Mouse (Mus musculus) ES-E14 (cell line): Measurements from ENCODE around the gene Efemp2. TPM values are rescaled to one million over a fixed set of nuclear protein-coding genes. Genes with fewer than 3 reads are reported as not detected.
"Not testable (repeated sequence)": the region's sequence is repeated elsewhere in the genome, so short reads cannot be mapped to it uniquely, and the experiment has no call there.

Experiments
- DNase-seq: peaks from one replicate; pipeline ENCODE4 v3.0.0-alpha.2; 2013; ENCODE audit warnings: low read depth, low spot score
- H3K27ac ChIP-seq: 2 replicates; pipeline ENCODE4 v1.5.1; 2012; ENCODE audit warnings: low read depth, mild to moderate bottlenecking, low read length, moderate library complexity, mixed read lengths; ENCODE audit not compliant: poor library complexity, insufficient read depth, severe bottlenecking
- H3K36me3 ChIP-seq: 2 replicates; pipeline ENCODE4 v1.6.1; 2012; ENCODE audit warnings: mild to moderate bottlenecking, low read length, moderate library complexity, mixed read lengths; ENCODE audit not compliant: control insufficient read depth, poor library complexity, insufficient read depth, severe bottlenecking
- H3K4me1 ChIP-seq, 2 experiments: fragments of 150-350 bp in 1 of 2; sonication (generic) in 1 of 2; 2 replicates each; pipeline ENCODE4 v1.6.1; 2012; ENCODE audit warnings: low read length in 2 of 2, mild to moderate bottlenecking in 1 of 2, mixed read lengths in 1 of 2; ENCODE audit not compliant: control insufficient read depth in 2 of 2, insufficient read depth in 2 of 2, poor library complexity in 1 of 2
- H3K4me3 ChIP-seq, 2 experiments: fragments of 150-350 bp in 1 of 2; sonication (generic) in 1 of 2; 2 replicates each; pipeline ENCODE4 v1.5.1; 2012; ENCODE audit warnings: low read length in 2 of 2, low read depth in 1 of 2, mild to moderate bottlenecking in 1 of 2, mixed read lengths in 1 of 2; ENCODE audit not compliant: insufficient read depth in 1 of 2, poor library complexity in 1 of 2, severe bottlenecking in 1 of 2
- H3K9ac ChIP-seq: 2 replicates; pipeline ENCODE4 v1.6.1; 2012; ENCODE audit warnings: low read depth, mild to moderate bottlenecking, low read length, mixed read lengths; ENCODE audit not compliant: poor library complexity, insufficient read depth, severe bottlenecking
- H3K9me3 ChIP-seq: fragments of 150-350 bp; sonication (generic); 2 replicates; pipeline ENCODE4 v1.6.1; 2012; ENCODE audit warnings: low read depth, mild to moderate bottlenecking, low read length; ENCODE audit not compliant: control insufficient read depth, insufficient read depth
- CHD2 ChIP-seq: IDR thresholded peaks from 2 replicates; pipeline ENCODE4 v1.6.1; 2014; ENCODE audit warnings: mild to moderate bottlenecking, low read depth, low read length, inconsistent platforms
- HCFC1 ChIP-seq: IDR thresholded peaks from 2 replicates; pipeline ENCODE4 v1.6.1; 2012; ENCODE audit warnings: low read length, inconsistent platforms, borderline replicate concordance; ENCODE audit not compliant: insufficient read depth
- MAFK ChIP-seq: IDR thresholded peaks from 2 replicates; pipeline ENCODE4 v1.6.1; 2014; ENCODE audit warnings: mild to moderate bottlenecking, low read depth, low read length, inconsistent platforms; ENCODE audit not compliant: insufficient read depth
- ZC3H11A ChIP-seq: IDR thresholded peaks from 2 replicates; pipeline ENCODE4 v1.6.1; 2012; ENCODE audit warnings: low read depth, mild to moderate bottlenecking, inconsistent platforms, low read length, borderline replicate concordance
- ZNF384 ChIP-seq: IDR thresholded peaks from 2 replicates; pipeline ENCODE4 v1.6.1; 2012; ENCODE audit warnings: low read depth, low read length, inconsistent platforms
- in situ Hi-C, 2 experiments: fragments of 600-800 bp; cut with MboI; formaldehyde crosslinking; loops; one replicate each; pipeline ENCODE4 v1.15.1; 2025; ENCODE audit warnings: low sequenced_read_pairs in 2 of 2, inconsistent platforms in 1 of 2; ENCODE audit not compliant: unreplicated experiment in 2 of 2
- total RNA-seq: library from RNA; depleted of rRNA; stranded (reverse); fragments of 300-350 nt; gene quantifications from 2 replicates; pipeline ENCODE4 v1.2.3, GENCODE M21; 2012

Gene Efemp2
- total RNA-seq, 1 experiment = 23.9 TPM

- Histone ChIP-seq H3K4me1 (peaks cover 2 to 21% of the 10 kb centered on the region in 2 experiments; a peak in 3 of 4 replicates), H3K27ac (no peak overlapping the region), H3K36me3 (peaks cover 37% of the 10 kb centered on the region), H3K9me3 (no peaks in the 10 kb centered on the region), H3K4me3 (no peak overlapping the region), H3K9ac (no peak overlapping the region)
- in situ Hi-C loops = no loop called here
- DNase-seq = no peak
- no peak for TF ChIP-seq HCFC1
- no peak for TF ChIP-seq ZNF384
- no peak for TF ChIP-seq CHD2
- no peak for TF ChIP-seq ZC3H11A
- no peak for TF ChIP-seq MAFK
Measured at GRCm38 (mm10) chr19:5492641-5493040, 18.9 kb downstream of the Efemp2 start.

GRCm38 (mm10) chr19:5493301-5493721, 19.6 kb downstream of the Efemp2 start:
- H3K4me3 ChIP-seq, H3K9ac ChIP-seq, H3K9me3 ChIP-seq, H3K27ac ChIP-seq, DNase-seq, in situ Hi-C loops: not testable (repeated sequence)
- H3K4me1 ChIP-seq = peaks cover 2 to 23% of the 10 kb centered on the region in 2 experiments; a peak in 3 of 4 replicates
- peaks cover 37% of the 10 kb centered on the region for H3K36me3 ChIP-seq

- peaks cover 37% of the 10 kb centered on the region for H3K36me3 ChIP-seq
- in situ Hi-C loops = no loop called here
Measured at GRCm38 (mm10) chr19:5494314-5494713, 20.6 kb downstream of the Efemp2 start.

GRCm38 (mm10) chr19:5495353-5496051, 21.7 kb downstream of the Efemp2 start:
- H3K9ac ChIP-seq = no peak overlapping the region
- in situ Hi-C loops = no loop called here
- no peak for DNase-seq
- TF ChIP-seq HCFC1 = no peak
- H3K4me3 ChIP-seq = no peak overlapping the region
- peaks cover 2 to 21% of the 10 kb centered on the region in 2 experiments; a peak in 3 of 4 replicates for H3K4me1 ChIP-seq
- H3K36me3 ChIP-seq = peaks cover 37% of the 10 kb centered on the region
- H3K27ac ChIP-seq = no peak overlapping the region
- no peaks in the 10 kb centered on the region for H3K9me3 ChIP-seq

More at GRCm38 (mm10) chr19:5494314-5494713, 20.6 kb downstream of the Efemp2 start:
- Histone ChIP-seq H3K27ac (no peak overlapping the region), H3K4me3 (no peak overlapping the region), H3K4me1 (peaks cover 2 to 21% of the 10 kb centered on the region in 2 experiments; a peak in 3 of 4 replicates), H3K9me3 (no peaks in the 10 kb centered on the region), H3K9ac (no peak overlapping the region)
- TF ChIP-seq HCFC1 (no peak), ZNF384 (peak; percentile 55; the same call in 1 of the 2 replicates), CHD2 (no peak)
- no peak for DNase-seq

- H3K9ac ChIP-seq = no peak overlapping the region
- no peak for TF ChIP-seq CHD2
- no peak for TF ChIP-seq ZC3H11A
- TF ChIP-seq HCFC1 = no peak
- no peak for TF ChIP-seq ZNF384
- TF ChIP-seq MAFK = no peak
- H3K36me3 ChIP-seq = peaks cover 37% of the 10 kb centered on the region
- DNase-seq = no peak
- no peaks in the 10 kb centered on the region for H3K9me3 ChIP-seq
- no peak overlapping the region for H3K27ac ChIP-seq
- in situ Hi-C loops = no loop called here
- H3K4me1 ChIP-seq = peaks cover 2 to 21% of the 10 kb centered on the region in 2 experiments; a peak in 3 of 4 replicates
- no peak overlapping the region for H3K4me3 ChIP-seq
Measured at GRCm38 (mm10) chr19:5496052-5496370, 22.3 kb downstream of the Efemp2 start.
